Comparison of ENCODE assay signal across 8 mouse cellular contexts in genomic region chr9:72594656-72595055, GRCm38 (mm10).
DNase-seq lines count a peak whose midpoint lies in the region; ATAC-seq and TF ChIP-seq lines count a peak whose summit lies in the region.
"Not testable (repeated sequence)": the region's sequence is repeated elsewhere in the genome, so short reads cannot be mapped to it uniquely, and the experiment has no call there.

No protein-coding gene starts in this region.

- H3K9me3 ChIP-seq in embryonic facial prominence, embryonic 11.5 days (replicated peaks; ENCODE audit: control insufficient read depth, low read length); intestine, postnatal 0 days (ENCODE audit: control insufficient read depth): not testable (repeated sequence)

- peak; percentile 81 for DNase-seq in 416B (ENCODE audit: low read depth)
- peak; percentile 21 for DNase-seq in MN1 (ENCODE audit: low spot score)
- DNase-seq in adrenal gland, postnatal 36 days: peak; percentile 28 to 44
- DNase-seq in embryonic facial prominence, embryonic 11.5 days (ENCODE audit: low spot score): peak; percentile 15
- peak; percentile 21 for DNase-seq in liver
- peak; percentile 12 for DNase-seq in ovary, postnatal 36 days (ENCODE audit: low spot score)
- DNase-seq in thymus, postnatal 14 days: peak; percentile 49

- H3K4me1 ChIP-seq in embryonic facial prominence, embryonic 11.5 days (ENCODE audit: control insufficient read depth, insufficient read depth, low read length); intestine, postnatal 0 days (replicated peaks; ENCODE audit: control insufficient read depth, insufficient read depth, low read length): not testable (repeated sequence)

- H3K4me2 ChIP-seq in embryonic facial prominence, embryonic 11.5 days (ENCODE audit: low read depth, low read length); intestine, postnatal 0 days (replicated peaks; ENCODE audit: low read depth): not testable (repeated sequence)

- not testable (repeated sequence) for H3K9ac ChIP-seq in embryonic facial prominence, embryonic 11.5 days (replicated peaks; ENCODE audit: low read length); intestine, postnatal 0 days (ENCODE audit: low read depth, low read length)

- TF ChIP-seq CTCF in intestine, postnatal 0 days (IDR thresholded peaks at IDR 0.05; ENCODE audit: low read depth): peak; percentile 53

- not testable (repeated sequence) for H3K36me3 ChIP-seq in embryonic facial prominence, embryonic 11.5 days (replicated peaks; ENCODE audit: control insufficient read depth, insufficient read depth, low read depth, low read length); intestine, postnatal 0 days (ENCODE audit: control insufficient read depth, insufficient read depth)

- H3K27ac ChIP-seq in embryonic facial prominence, embryonic 11.5 days (replicated peaks; ENCODE audit: low read depth, low read length); intestine, postnatal 0 days (ENCODE audit: low read depth, low read length): not testable (repeated sequence)

- H3K4me3 ChIP-seq in embryonic facial prominence, embryonic 11.5 days (ENCODE audit: low read depth, low read length); intestine, postnatal 0 days (ENCODE audit: low read depth, low read length): not testable (repeated sequence)

- not testable (repeated sequence) for ATAC-seq in embryonic facial prominence, embryonic 11.5 days (replicated peaks; ENCODE audit: insufficient number of reproducible peaks, low FRiP score, low TSS enrichment, low read depth); intestine, postnatal 0 days

- 74% methylated on average over 4 of the region's 4 CpGs for WGBS in embryonic facial prominence, embryonic 11.5 days
- 79% methylated on average over 4 of the region's 4 CpGs for WGBS in intestine, postnatal 0 days

- not testable (repeated sequence) for H3K27me3 ChIP-seq in embryonic facial prominence, embryonic 11.5 days (ENCODE audit: control insufficient read depth, insufficient read depth, low read length); intestine, postnatal 0 days (replicated peaks; ENCODE audit: control insufficient read depth, insufficient read depth, low read length)

Comparison
In these comparisons a context has a peak if more than half of its experiments do, and no peak if none do; other contexts are left out.
1. DNase-seq: peak in every context shown above with its lines; median percentile 81 in 416B; 49 in thymus, postnatal 14 days; 36 in adrenal gland, postnatal 36 days; 21 in MN1; 21 in liver; 15 in embryonic facial prominence, embryonic 11.5 days; 12 in ovary, postnatal 36 days.